Comparison of ENCODE assay signal across 8 mouse cellular contexts in genomic region chr5:118877313-118877669, GRCm38 (mm10).
DNase-seq lines count a peak whose midpoint lies in the region; ATAC-seq and TF ChIP-seq lines count a peak whose summit lies in the region.

No protein-coding gene starts in this region.

- H3K27me3 ChIP-seq in cerebellum, adult 2 months (ENCODE audit: control insufficient read depth, insufficient read depth, low read length), result no peaks in the 10 kb centered on the region
- peaks cover 54% of the 10 kb centered on the region for H3K27me3 ChIP-seq in heart, embryonic 13.5 days (replicated peaks)

- peak overlapping the region; percentile 67 for H3K9ac ChIP-seq in heart, embryonic 13.5 days

- peak overlapping the region; percentile 75 for H3K4me2 ChIP-seq in heart, embryonic 13.5 days

- H3K4me1 ChIP-seq in cerebellum, adult 2 months (ENCODE audit: control insufficient read depth, insufficient read depth, low read length), result no peaks in the 10 kb centered on the region
- H3K4me1 ChIP-seq in heart, embryonic 13.5 days, result peaks cover 8% of the 10 kb centered on the region

- H3K36me3 ChIP-seq in heart, embryonic 13.5 days, result no peaks in the 10 kb centered on the region

- no peak overlapping the region for H3K4me3 ChIP-seq in cerebellum, adult 2 months (replicated peaks; ENCODE audit: insufficient read depth, low read depth, low read length)
- H3K4me3 ChIP-seq in heart, embryonic 13.5 days, result peak overlapping the region; percentile 48

- no peak for TF ChIP-seq POLR2A in cerebellum, adult 2 months (IDR thresholded peaks at IDR 0.05; ENCODE audit: borderline replicate concordance, insufficient read depth, low read length)

- H3K9me3 ChIP-seq in heart, embryonic 13.5 days, result no peaks in the 10 kb centered on the region

- ATAC-seq in heart, embryonic 13.5 days (ENCODE audit: extremely low read depth, insufficient number of reproducible peaks, low FRiP score, low TSS enrichment), result no peak

- no peak overlapping the region for H3K27ac ChIP-seq in cerebellum, adult 2 months (ENCODE audit: insufficient read depth, low read length)
- no peak overlapping the region for H3K27ac ChIP-seq in heart, embryonic 13.5 days (replicated peaks)

- WGBS in cerebellum, adult 2 months, result under 1% methylated on average over 12 of the region's 12 CpGs
- 1% methylated on average over 12 of the region's 12 CpGs for WGBS in heart, embryonic 13.5 days

- TF ChIP-seq CTCF in cerebellum, adult 2 months (IDR thresholded peaks at IDR 0.05; ENCODE audit: borderline replicate concordance, insufficient read depth, low read depth, low read length), result no peak

- peak; percentile 18 to 40 for DNase-seq in cerebellum, postnatal 10 days
- DNase-seq in cerebellum, adult 2 months, result no peak
- peak; percentile 89 for DNase-seq in embryo, embryonic 10.5 days (ENCODE audit: low spot score)
- DNase-seq in kidney, postnatal 10 days, result peak; percentile 70
- peak; percentile 71 to 73 for DNase-seq in lung, postnatal 4 days
- DNase-seq in thymus, postnatal 25 days, result peak; percentile 5
- no peak for DNase-seq in B cell, adult 2 months

Comparison
In these comparisons a context has a peak if more than half of its experiments do, and no peak if none do; other contexts are left out.
1. DNase-seq: peak in cerebellum, postnatal 10 days (2 of 2), embryo, embryonic 10.5 days (single experiment), kidney, postnatal 10 days (single experiment), lung, postnatal 4 days (2 of 2) and thymus, postnatal 25 days (single experiment); none in cerebellum, adult 2 months (0 of 2) and B cell, adult 2 months (0 of 2).